9 mouse cellular contexts compared by ENCODE assay signal in the genomic region with DNA sequence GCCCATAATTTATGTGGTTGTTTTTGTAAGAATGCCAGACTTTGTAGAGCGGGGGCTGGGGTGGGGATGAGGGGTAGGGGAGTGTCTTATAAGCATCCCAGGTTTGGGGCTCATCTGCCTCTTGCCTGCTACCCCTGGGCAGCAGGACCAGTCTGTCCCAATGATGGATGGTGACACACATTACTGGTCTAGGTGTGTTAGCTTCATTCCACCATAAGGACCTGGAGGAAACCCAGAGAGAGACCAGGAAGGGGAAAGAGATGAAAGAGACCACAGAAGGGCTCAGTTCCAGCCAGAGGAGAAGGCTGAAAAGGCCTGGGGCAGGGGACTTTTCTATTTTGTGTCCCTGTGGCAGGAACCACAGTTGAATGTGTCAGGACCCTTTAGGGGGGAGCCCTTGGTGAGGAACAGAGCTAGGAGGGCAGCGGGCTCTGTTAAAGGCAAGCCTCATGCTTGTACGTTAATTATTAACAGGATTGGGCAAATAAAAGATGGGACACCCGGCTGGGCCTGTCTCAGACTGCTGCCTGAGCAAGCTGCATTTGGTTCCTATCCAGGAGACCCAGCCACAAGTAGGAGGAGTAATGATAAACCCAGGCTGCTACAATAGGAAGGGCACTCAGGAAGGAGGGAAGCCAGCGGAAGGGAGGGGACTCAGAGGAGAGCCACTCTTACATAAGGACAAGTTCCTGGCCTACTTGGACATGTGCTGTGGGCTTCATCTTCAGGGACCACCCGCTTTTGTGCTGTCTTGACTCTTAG. TPM values are rescaled to one million over a fixed set of nuclear protein-coding genes. Genes with fewer than 3 reads are reported as not detected.
A peak's percentile ranks its signal among the peaks of the same experiment; 100 is the strongest.
DNase-seq lines count a peak whose midpoint lies in the region; ATAC-seq and TF ChIP-seq lines count a peak whose summit lies in the region.
"Had no signal": no experiment of that assay in that cellular context is flagged by ENCODE, and none has a peak within 500 bp of the region (broad histone marks: within the 10 kb centered on the region; RNA-seq: fewer than 3 reads in every experiment).

No protein-coding gene starts in this region.

- H3K9me3 ChIP-seq in forebrain, embryonic 15.5 days, result no peaks in the 10 kb centered on the region
- H3K9me3 ChIP-seq in forebrain, embryonic 11.5 days (ENCODE audit: control insufficient read depth, low read length), result no peaks in the 10 kb centered on the region
- no peaks in the 10 kb centered on the region for H3K9me3 ChIP-seq in heart, embryonic 13.5 days
- H3K9me3 ChIP-seq in lung, postnatal 0 days (ENCODE audit: low read length), result no peaks in the 10 kb centered on the region
- H3K9me3 ChIP-seq: neural tube, embryonic 12.5 days had no signal

- peak; percentile 15; the same call in 1 of the 2 replicates for TF ChIP-seq CTCF in lung, postnatal 0 days (IDR thresholded peaks at IDR 0.05)

- no peak overlapping the region for H3K4me3 ChIP-seq in forebrain, embryonic 15.5 days
- no peak overlapping the region for H3K4me3 ChIP-seq in forebrain, embryonic 11.5 days (ENCODE audit: low read depth, low read length)
- no peak overlapping the region for H3K4me3 ChIP-seq in heart, embryonic 13.5 days
- H3K4me3 ChIP-seq in lung, postnatal 0 days (ENCODE audit: low read depth, low read length), result no peak overlapping the region
- H3K4me3 ChIP-seq: neural tube, embryonic 12.5 days had no signal

- WGBS in forebrain, embryonic 15.5 days, result 76% methylated on average over 6 of the region's 6 CpGs
- 89% methylated on average over 6 of the region's 6 CpGs for WGBS in forebrain, embryonic 11.5 days
- 60% methylated on average over 6 of the region's 6 CpGs for WGBS in heart, embryonic 13.5 days
- WGBS in lung, postnatal 0 days, result 37% methylated on average over 6 of the region's 6 CpGs

- 0 out of 2 replicates have a peak overlapping the region, but pooled peaks have one; percentile 22 for H3K27ac ChIP-seq in forebrain, embryonic 15.5 days (replicated peaks)
- H3K27ac ChIP-seq in forebrain, embryonic 11.5 days (ENCODE audit: low read depth, low read length), result no peak overlapping the region
- H3K27ac ChIP-seq in heart, embryonic 13.5 days (replicated peaks), result peak overlapping the region; percentile 49
- H3K27ac ChIP-seq in lung, postnatal 0 days (ENCODE audit: low read length), result peak overlapping the region; percentile 47
- H3K27ac ChIP-seq: neural tube, embryonic 12.5 days had no signal

- H3K36me3 ChIP-seq in forebrain, embryonic 15.5 days, result no peaks in the 10 kb centered on the region
- no peaks in the 10 kb centered on the region for H3K36me3 ChIP-seq in forebrain, embryonic 11.5 days (ENCODE audit: control insufficient read depth, insufficient read depth, low read length)
- H3K36me3 ChIP-seq in heart, embryonic 13.5 days, result no peaks in the 10 kb centered on the region
- no peaks in the 10 kb centered on the region for H3K36me3 ChIP-seq in lung, postnatal 0 days (ENCODE audit: insufficient read depth, low read length)
- H3K36me3 ChIP-seq: neural tube, embryonic 12.5 days had no signal

- ATAC-seq in forebrain, embryonic 15.5 days (replicated peaks), result no peak
- ATAC-seq in forebrain, embryonic 11.5 days (replicated peaks; ENCODE audit: low FRiP score), result no peak
- ATAC-seq in heart, embryonic 13.5 days (ENCODE audit: extremely low read depth, insufficient number of reproducible peaks, low FRiP score, low TSS enrichment), result no peak; the same call in 1 of the 2 replicates
- peak; percentile 88 for ATAC-seq in lung, postnatal 0 days
- ATAC-seq in monocyte, adult 5-6 weeks (replicated peaks; ENCODE audit: insufficient number of reproducible peaks, low FRiP score, low TSS enrichment, poor library complexity, severe bottlenecking), result no peak
- ATAC-seq in activated CD4-positive, CD25-positive, alpha-beta regulatory T cell, adult 4 months, result no peak

- H3K4me2 ChIP-seq in forebrain, embryonic 15.5 days (replicated peaks), result no peak overlapping the region
- no peak overlapping the region for H3K4me2 ChIP-seq in forebrain, embryonic 11.5 days (ENCODE audit: low read depth, low read length, severe bottlenecking)
- H3K4me2 ChIP-seq in heart, embryonic 13.5 days, result no peak overlapping the region
- no peak overlapping the region for H3K4me2 ChIP-seq in lung, postnatal 0 days (replicated peaks; ENCODE audit: low read depth, low read length)
- H3K4me2 ChIP-seq: neural tube, embryonic 12.5 days had no signal

- DNase-seq in forebrain, embryonic 11.5 days (ENCODE audit: low spot score), result no peak
- peak; percentile 88 for DNase-seq in kidney, postnatal 14 days
- peak; percentile 86 for DNase-seq in lung, postnatal 0 days (ENCODE audit: low spot score)
- DNase-seq in adrenal gland, adult (ENCODE audit: inconsistent age in 2 of 2, low spot score in 1 of 2), result no peak

- H3K4me1 ChIP-seq in forebrain, embryonic 15.5 days, result peaks cover 19% of the 10 kb centered on the region
- peaks cover 9% of the 10 kb centered on the region for H3K4me1 ChIP-seq in forebrain, embryonic 11.5 days (replicated peaks; ENCODE audit: control insufficient read depth, insufficient read depth, low read length)
- H3K4me1 ChIP-seq in heart, embryonic 13.5 days, result peaks cover 21% of the 10 kb centered on the region
- peaks cover 4% of the 10 kb centered on the region; the same call in 1 of the 2 replicates for H3K4me1 ChIP-seq in lung, postnatal 0 days (ENCODE audit: insufficient read depth, low read depth, low read length)

- no peaks in the 10 kb centered on the region for H3K27me3 ChIP-seq in forebrain, embryonic 15.5 days
- no peaks in the 10 kb centered on the region for H3K27me3 ChIP-seq in forebrain, embryonic 11.5 days (ENCODE audit: control insufficient read depth, insufficient read depth, low read length)
- no peaks in the 10 kb centered on the region for H3K27me3 ChIP-seq in heart, embryonic 13.5 days (replicated peaks)
- no peaks in the 10 kb centered on the region for H3K27me3 ChIP-seq in lung, postnatal 0 days (replicated peaks; ENCODE audit: insufficient read depth, low read length)
- H3K27me3 ChIP-seq: neural tube, embryonic 12.5 days had no signal

- no peak for TF ChIP-seq EP300 in lung, postnatal 0 days (IDR thresholded peaks at IDR 0.05)

- H3K9ac ChIP-seq in forebrain, embryonic 15.5 days (replicated peaks), result no peak overlapping the region
- H3K9ac ChIP-seq in forebrain, embryonic 11.5 days (ENCODE audit: low read length), result no peak overlapping the region; the same call in 1 of the 2 replicates
- H3K9ac ChIP-seq in heart, embryonic 13.5 days, result no peak overlapping the region
- H3K9ac ChIP-seq in lung, postnatal 0 days (replicated peaks; ENCODE audit: low read depth), result no peak overlapping the region
- H3K9ac ChIP-seq: neural tube, embryonic 12.5 days had no signal

RNA-seq across cellular contexts. Expression of a gene that starts 23.8 kb away (rescaled TPM):
- polyA plus RNA-seq in forebrain, embryonic 15.5 days (2015; fragmentation: Nextera tagmentation; extraction: Ambion mirVana), result 0.63 and 1.4 TPM in 2 replicates
- 0.57 and 0.71 TPM in 2 replicates for polyA plus RNA-seq in forebrain, embryonic 11.5 days (2014; fragmentation: Nextera tagmentation; extraction: Ambion mirVana)
- 2.1 and 2.4 TPM in 2 replicates for polyA plus RNA-seq in heart, embryonic 13.5 days (2015; fragmentation: Nextera tagmentation; extraction: Ambion mirVana)
- 1.9 and 2.3 TPM in 2 replicates for polyA plus RNA-seq in lung, postnatal 0 days (2015; fragmentation: Nextera tagmentation; extraction: Ambion mirVana)
- 4.5 to 7.0 TPM in 2 of 3 replicates, not detected in the other for total RNA-seq in monocyte, adult 5-6 weeks (2017)
- polyA plus RNA-seq in activated CD4-positive, CD25-positive, alpha-beta regulatory T cell, adult 4 months (2017; shearing (Covaris generic)), result 1 to 10 TPM; 1.2 to 2.0 TPM

Comparison
In these comparisons a context has a peak if more than half of its experiments do, and no peak if none do; other contexts are left out.
1. DNase-seq: peak in kidney, postnatal 14 days (single experiment) and lung, postnatal 0 days (single experiment); none in forebrain, embryonic 11.5 days (single experiment) and adrenal gland, adult (0 of 2).